In genomic region chr1:54159531-54159930, GRCm38 (mm10) we compare ENCODE assay signal across 16 mouse cellular contexts. TPM values are rescaled to one million over a fixed set of nuclear protein-coding genes. Genes with fewer than 3 reads are reported as not detected.
DNase-seq lines count a peak whose midpoint lies in the region; ATAC-seq and TF ChIP-seq lines count a peak whose summit lies in the region.
"Had no signal": no experiment of that assay in that cellular context is flagged by ENCODE, and none has a peak within 500 bp of the region (broad histone marks: within the 10 kb centered on the region; RNA-seq: fewer than 3 reads in every experiment).

No protein-coding gene starts in this region.

- H3K27me3 ChIP-seq in kidney, postnatal 0 days (ENCODE audit: insufficient read depth, low read length) = no peaks in the 10 kb centered on the region
- H3K27me3 ChIP-seq in midbrain, embryonic 14.5 days (ENCODE audit: control insufficient read depth, insufficient read depth, low read length) = no peaks in the 10 kb centered on the region
- H3K27me3 ChIP-seq in midbrain, embryonic 15.5 days (replicated peaks) = no peaks in the 10 kb centered on the region
- H3K27me3 ChIP-seq: liver, embryonic 13.5 days had no signal

- no peaks in the 10 kb centered on the region for H3K4me1 ChIP-seq in kidney, postnatal 0 days (replicated peaks; ENCODE audit: insufficient read depth, low read length)
- H3K4me1 ChIP-seq in midbrain, embryonic 14.5 days (ENCODE audit: control insufficient read depth, insufficient read depth, low read length) = no peaks in the 10 kb centered on the region
- H3K4me1 ChIP-seq in midbrain, embryonic 15.5 days = no peaks in the 10 kb centered on the region
- H3K4me1 ChIP-seq: hindbrain, embryonic 10.5 days; liver, embryonic 13.5 days had no signal

- peak; percentile 27 to 33 for DNase-seq in cerebellum, adult 18-20 months
- DNase-seq in cerebellum, adult 9-10 months = no peak
- peak; percentile 8 for DNase-seq in kidney, postnatal 0 days (ENCODE audit: low spot score)
- no peak for DNase-seq in kidney, adult 8-10 months
- peak; percentile 11 for DNase-seq in midbrain, embryonic 14.5 days
- peak; percentile 1 for DNase-seq in lung, postnatal 14 days
- DNase-seq in layer of hippocampus, adult 18-20 months (ENCODE audit: low spot score in 2 of 2) = no peak
- DNase-seq: forebrain, postnatal 0 days; gastrocnemius, postnatal 25 days; liver, embryonic 13.5 days had no signal

- no peak for TF ChIP-seq CTCF in kidney, postnatal 0 days (IDR thresholded peaks at IDR 0.05; ENCODE audit: low read depth)

- H3K4me3 ChIP-seq in kidney, postnatal 0 days (replicated peaks; ENCODE audit: low read depth, low read length) = no peak overlapping the region
- no peak overlapping the region for H3K4me3 ChIP-seq in midbrain, embryonic 14.5 days (replicated peaks; ENCODE audit: low read depth, low read length)
- no peak overlapping the region for H3K4me3 ChIP-seq in midbrain, embryonic 15.5 days
- H3K4me3 ChIP-seq: hindbrain, embryonic 10.5 days; liver, embryonic 13.5 days had no signal

- H3K27ac ChIP-seq in kidney, postnatal 0 days = no peak overlapping the region
- no peak overlapping the region for H3K27ac ChIP-seq in midbrain, embryonic 14.5 days (replicated peaks; ENCODE audit: low read depth, low read length)
- no peak overlapping the region for H3K27ac ChIP-seq in midbrain, embryonic 15.5 days
- H3K27ac ChIP-seq: hindbrain, embryonic 10.5 days; liver, embryonic 13.5 days had no signal

- no peak for ATAC-seq in kidney, postnatal 0 days (replicated peaks; ENCODE audit: low FRiP score, low read depth)
- ATAC-seq in midbrain, embryonic 14.5 days (ENCODE audit: low FRiP score, low TSS enrichment) = no peak
- no peak for ATAC-seq in midbrain, embryonic 15.5 days (replicated peaks)
- ATAC-seq: forebrain, postnatal 0 days; intestine, postnatal 0 days had no signal

- H3K9ac ChIP-seq in kidney, postnatal 0 days (ENCODE audit: low read depth, low read length) = no peak overlapping the region
- H3K9ac ChIP-seq in midbrain, embryonic 14.5 days (replicated peaks; ENCODE audit: low read length) = no peak overlapping the region
- no peak overlapping the region for H3K9ac ChIP-seq in midbrain, embryonic 15.5 days
- H3K9ac ChIP-seq: forebrain, postnatal 0 days; liver, embryonic 13.5 days had no signal

- H3K4me2 ChIP-seq in kidney, postnatal 0 days (ENCODE audit: low read length) = no peak overlapping the region
- H3K4me2 ChIP-seq in midbrain, embryonic 14.5 days (ENCODE audit: low read length) = no peak overlapping the region
- H3K4me2 ChIP-seq in midbrain, embryonic 15.5 days = no peak overlapping the region
- H3K4me2 ChIP-seq: heart, embryonic 11.5 days; liver, embryonic 13.5 days had no signal

- H3K36me3 ChIP-seq in kidney, postnatal 0 days (ENCODE audit: insufficient read depth, low read length) = no peaks in the 10 kb centered on the region
- no peaks in the 10 kb centered on the region for H3K36me3 ChIP-seq in midbrain, embryonic 14.5 days (ENCODE audit: control insufficient read depth, insufficient read depth, low read length)
- no peaks in the 10 kb centered on the region for H3K36me3 ChIP-seq in midbrain, embryonic 15.5 days (replicated peaks)
- H3K36me3 ChIP-seq: hindbrain, embryonic 10.5 days; liver, embryonic 13.5 days had no signal

- H3K9me3 ChIP-seq in kidney, postnatal 0 days (replicated peaks; ENCODE audit: low read length) = no peaks in the 10 kb centered on the region
- no peaks in the 10 kb centered on the region for H3K9me3 ChIP-seq in midbrain, embryonic 14.5 days (ENCODE audit: control insufficient read depth, low read length)
- no peaks in the 10 kb centered on the region for H3K9me3 ChIP-seq in midbrain, embryonic 15.5 days
- H3K9me3 ChIP-seq: hindbrain, embryonic 10.5 days; liver, embryonic 13.5 days had no signal

- WGBS in kidney, postnatal 0 days = 67% methylated on average over 1 of the region's 1 CpGs
- 84% methylated on average over 1 of the region's 1 CpGs for WGBS in midbrain, embryonic 14.5 days
- WGBS in midbrain, embryonic 15.5 days = 86% methylated on average over 1 of the region's 1 CpGs

RNA-seq across cellular contexts. Expression of gene Hecw2, which starts 35.4 kb away (rescaled TPM):
- 2.4 and 2.5 TPM in 2 replicates for polyA plus RNA-seq in kidney, postnatal 0 days (2015; fragmentation: Nextera tagmentation; extraction: Ambion mirVana)
- polyA plus RNA-seq in midbrain, embryonic 14.5 days (2014; fragmentation: Nextera tagmentation; extraction: Ambion mirVana) = 6.4 and 7.2 TPM in 2 replicates
- 7.7 and 8.1 TPM in 2 replicates for polyA plus RNA-seq in midbrain, embryonic 15.5 days (2015; fragmentation: Nextera tagmentation; extraction: Ambion mirVana)
- 10 to 100 TPM; 24.7 to 28.1 TPM for total RNA-seq in layer of hippocampus, adult 18-20 months (2021)
- total RNA-seq: common myeloid progenitor, adult 5-6 weeks; megakaryocyte progenitor cell, adult 5-6 weeks had no signal

Comparison
In these comparisons a context has a peak if more than half of its experiments do, and no peak if none do; other contexts are left out.
1. DNase-seq: peak in cerebellum, adult 18-20 months (2 of 2), kidney, postnatal 0 days (single experiment), midbrain, embryonic 14.5 days (single experiment) and lung, postnatal 14 days (single experiment); none in cerebellum, adult 9-10 months (single experiment), kidney, adult 8-10 months (0 of 2) and layer of hippocampus, adult 18-20 months (0 of 2).